Mouse (Mus musculus) left cerebral cortex, adult 2 months (tissue): ENCODE data around the gene T. TPM values are rescaled to one million over a fixed set of nuclear protein-coding genes. Genes with fewer than 3 reads are reported as not detected.
A peak's percentile ranks its signal among the peaks of the same experiment; 100 is the strongest.

Source experiments
- DNase-seq, 2 experiments: peaks; one replicate each; pipeline ENCODE4 v3.0.0; 2021 to 2022; ENCODE audit warnings: low spot score in 2 of 2, mixed read lengths in 1 of 2; ENCODE audit errors: extremely low spot score in 1 of 2
- H3K27ac ChIP-seq: fragments of 200-600 bp; 2 replicates; pipeline ENCODE4 v1.8.1; 2022
- H3K4me3 ChIP-seq: fragments of 200-600 bp; 2 replicates; pipeline ENCODE4 v1.8.1; 2022
- CTCF ChIP-seq: fragments of 200-600 bp; IDR thresholded peaks from 2 replicates; pipeline ENCODE4 v1.8.1; 2022; ENCODE audit warnings: antibody characterized with exemption, mild to moderate bottlenecking, moderate library complexity
- intact Hi-C: fragments of 180-260 bp; cut with DNase I; formaldehyde crosslinking; loops from one replicate; pipeline ENCODE4 v1.15.1; 2025
- total RNA-seq, 2 experiments: library from RNA; stranded (reverse); gene quantifications; 2 replicates each; pipeline ENCODE4 v1.2.3; 2021

T gene
- total RNA-seq, 2 experiments from 2014 or later = not detected

DNA sequence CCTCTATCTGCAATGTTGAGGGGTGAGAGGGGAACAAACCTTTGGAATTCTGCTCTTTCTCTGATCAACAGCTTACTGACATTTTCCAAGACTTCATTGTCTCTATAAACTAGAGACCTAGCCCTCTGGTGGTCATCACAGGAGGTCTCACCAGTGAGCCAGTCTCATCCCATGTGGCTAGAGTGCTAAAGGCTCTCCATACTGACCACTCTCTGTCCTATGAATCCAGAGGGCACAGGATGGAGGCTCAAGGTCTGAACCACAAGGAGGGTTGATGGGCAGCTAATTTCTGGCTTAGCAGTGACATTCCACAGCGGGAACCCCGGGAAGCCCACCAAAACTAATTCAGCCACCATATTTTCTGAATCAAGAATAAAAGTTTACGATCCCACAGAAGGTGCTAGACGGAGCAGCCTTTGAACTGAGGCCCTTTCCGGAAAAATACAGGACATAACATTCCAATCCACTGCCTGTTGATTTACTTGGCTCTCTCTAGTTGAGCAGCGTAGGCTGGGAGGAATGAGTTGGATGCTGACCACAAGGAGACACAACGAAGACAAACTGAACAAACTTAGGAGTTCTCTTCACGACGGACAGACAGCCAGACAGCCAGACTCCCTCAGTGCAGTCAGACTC lies 45.4 kb downstream of the T start:
- TF ChIP-seq CTCF = no peak; the same call in 1 of the 2 replicates
- H3K27ac ChIP-seq = no peak overlapping the region
- H3K4me3 ChIP-seq = no peak overlapping the region
- intact Hi-C loops = no loop called here
- no peak for DNase-seq

DNA sequence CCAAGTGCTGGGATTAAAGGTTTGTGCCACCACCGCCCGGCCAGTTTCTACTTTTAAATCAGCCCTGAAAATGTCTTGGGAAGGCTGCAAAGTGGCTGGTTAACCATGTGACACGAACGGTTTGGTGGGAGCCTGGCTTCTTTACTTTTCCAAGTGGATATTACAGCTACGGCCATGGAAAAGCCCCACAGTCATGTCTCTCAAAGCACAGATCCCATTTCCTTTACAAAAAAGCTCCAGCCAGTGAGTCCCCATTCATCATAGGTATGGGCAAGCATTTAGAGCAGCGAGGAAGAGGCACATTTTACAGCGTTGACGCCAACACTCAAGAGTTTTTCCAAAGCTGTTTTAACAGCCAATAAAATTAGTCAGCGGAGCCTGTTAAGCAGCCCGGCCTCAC lies 47.6 kb downstream of the T start:
- no peak overlapping the region for H3K4me3 ChIP-seq
- no peak for TF ChIP-seq CTCF
- H3K27ac ChIP-seq = no peak overlapping the region
- no peak for DNase-seq
- intact Hi-C loops = no loop called here

DNA sequence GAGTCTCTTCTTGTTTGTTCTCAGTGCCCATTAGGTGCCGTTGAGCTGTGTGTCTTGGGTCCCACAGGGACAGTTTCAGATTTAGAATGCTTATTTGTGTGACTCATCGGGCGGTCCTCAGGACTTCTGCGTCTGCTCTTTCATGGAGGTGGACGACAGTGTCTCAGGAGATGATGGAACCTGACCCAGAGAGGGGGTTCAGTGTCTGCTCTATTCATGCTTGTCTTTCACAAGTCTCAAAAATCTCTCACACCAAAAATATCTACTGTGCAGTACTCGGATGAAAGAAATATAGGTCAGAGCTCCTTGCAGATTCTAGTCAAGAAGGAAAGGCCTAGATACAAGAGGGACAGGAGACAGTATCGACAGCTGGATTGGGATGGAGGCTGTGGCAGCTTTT lies 48.7 kb downstream of the T start:
- Histone ChIP-seq H3K4me3 (no peak overlapping the region), H3K27ac (peak overlapping the region; percentile 40; the same call in 1 of the 2 replicates)
- intact Hi-C loops = no loop called here
- TF ChIP-seq CTCF = no peak
- DNase-seq = no peak

DNA sequence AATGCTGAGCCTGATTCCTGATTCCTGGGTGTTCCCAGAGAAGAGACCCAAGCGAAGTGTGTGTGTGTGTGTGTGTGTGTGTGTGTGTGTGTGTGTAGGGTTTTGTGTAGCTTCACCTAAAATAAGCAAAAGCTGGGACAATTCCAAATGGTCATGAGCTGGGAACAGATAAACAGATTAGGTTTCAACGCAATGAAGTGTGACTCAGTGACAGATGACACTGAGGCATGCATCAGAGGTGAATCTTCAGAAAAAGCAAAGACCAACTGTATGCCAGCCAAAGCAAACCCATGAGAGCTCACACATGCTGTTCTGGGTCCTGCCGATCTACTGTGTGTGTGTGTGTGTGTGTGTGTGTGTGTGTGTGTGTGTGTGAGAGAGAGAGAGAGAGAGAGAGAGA lies 50.0 kb downstream of the T start:
- no peak for TF ChIP-seq CTCF
- Histone ChIP-seq H3K27ac (no peak overlapping the region), H3K4me3 (no peak overlapping the region)
- DNase-seq = no peak
- intact Hi-C loops = no loop called here

DNA sequence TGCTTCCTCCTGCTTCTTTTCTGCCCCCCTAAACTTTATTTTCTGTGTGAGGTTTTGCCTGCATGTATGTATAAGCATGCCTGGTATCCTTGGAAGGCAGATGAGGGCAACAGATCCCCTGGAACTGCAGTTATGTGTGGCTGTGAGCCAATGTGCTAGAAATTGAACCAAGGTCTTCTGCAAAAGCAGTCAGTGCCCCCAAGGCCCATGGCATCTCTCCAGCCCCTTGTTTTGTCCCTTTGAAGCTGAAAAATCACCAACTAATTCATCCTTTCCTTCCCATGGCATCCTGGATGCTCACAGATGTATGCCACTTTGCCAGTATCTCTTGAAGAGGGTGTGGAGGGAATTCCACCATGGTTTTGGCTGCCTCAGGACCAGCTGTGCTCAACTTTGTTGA lies 50.9 kb downstream of the T start:
- no peak for TF ChIP-seq CTCF
- intact Hi-C loops = no loop called here

DNA sequence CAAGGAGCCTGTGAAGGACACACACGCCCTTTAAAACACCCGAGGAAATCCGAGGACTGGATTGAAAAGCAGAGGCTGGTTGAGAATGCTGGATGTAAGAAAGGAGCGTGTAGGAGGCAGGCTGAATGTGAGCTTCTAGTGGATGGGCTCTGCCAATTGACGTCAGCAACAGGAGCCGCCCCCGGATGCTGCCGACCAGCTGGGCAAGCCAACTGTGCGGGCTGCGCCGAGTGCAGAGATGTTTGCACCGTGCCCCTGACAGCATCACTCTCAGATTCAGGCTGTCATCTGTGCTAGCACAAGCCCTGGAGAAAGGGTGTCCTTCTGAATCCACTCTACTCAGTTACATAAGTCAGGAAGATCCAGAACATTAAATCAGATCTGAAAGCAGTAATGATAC lies 53.6 kb downstream of the T start:
- intact Hi-C loops = loop anchor here (1.0 kb wide), 2 partner anchors 20 to 37 kb away; partner anchors contain the start of gene Pde10a
- peak overlapping the region; percentile 96 for H3K27ac ChIP-seq
- TF ChIP-seq CTCF = no peak

More for the DNA sequence above, 50.9 kb downstream of the T start:
- no peak overlapping the region for H3K4me3 ChIP-seq
- no peak overlapping the region for H3K27ac ChIP-seq
- no peak for DNase-seq

DNA sequence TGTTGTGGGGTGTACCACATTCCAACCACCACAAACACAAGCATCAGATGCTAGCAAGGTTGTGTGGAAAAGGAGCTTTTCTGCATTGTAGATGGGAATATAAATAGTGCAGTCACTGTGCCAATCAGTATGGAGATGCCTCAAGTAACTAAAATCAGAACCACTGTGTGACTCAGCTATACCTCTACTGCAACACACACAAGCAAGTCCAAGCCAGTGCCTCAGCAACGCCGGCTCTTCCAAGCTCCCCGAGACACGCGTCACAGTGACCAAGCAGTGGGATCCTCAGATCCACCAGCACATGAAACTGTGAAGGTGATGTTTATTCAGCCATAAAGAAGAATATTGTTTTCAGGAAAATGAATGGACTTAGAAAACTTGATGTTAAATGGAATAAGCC lies 56.7 kb downstream of the T start:
- intact Hi-C loops = no loop called here
- H3K4me3 ChIP-seq = no peak overlapping the region
- H3K27ac ChIP-seq = peak overlapping the region; percentile 54; the same call in 1 of the 2 replicates
- peak in 1 of 2 experiments; percentile 28 for DNase-seq
- TF ChIP-seq CTCF = no peak

More for the DNA sequence above, 53.6 kb downstream of the T start:
- DNase-seq = peak; percentile 88 to 96
- H3K4me3 ChIP-seq = no peak overlapping the region

Other genes with a start within 250 kb of the T start
- gene Ccr6, start 198.4 kb upstream of the T start, total RNA-seq = not detected
- 100 to 1,000 TPM; 170 to 173 TPM for gene Mpc1, start 151.5 kb upstream of the T start, total RNA-seq
- 10 to 100 TPM; 63.8 to 65.7 TPM for gene Sft2d1, start 123.3 kb upstream of the T start, total RNA-seq
- 10 to 100 TPM; 12.6 to 15.5 TPM for gene Prr18, start 97.0 kb upstream of the T start, total RNA-seq
- gene T2, start 78.4 kb upstream of the T start, total RNA-seq = under 1 TPM; 0.70 to 0.79 TPM
- 100 to 1,000 TPM in 1 of 2 experiments, 10 to 100 TPM in 1; 78.0 to 113 TPM for gene Pde10a, start 90.9 kb downstream of the T start, total RNA-seq
- gene Gm17087, start 132.5 kb downstream of the T start, total RNA-seq = not detected